Mouse (Mus musculus): ENCODE measurements at regions not wholly inside any gene's neighbourhood (a gene's known extent, or its start where the extent isn't known, plus 50 kb on each side); places are given as distances from the start of the nearest gene placed in this dataset.

DNA sequence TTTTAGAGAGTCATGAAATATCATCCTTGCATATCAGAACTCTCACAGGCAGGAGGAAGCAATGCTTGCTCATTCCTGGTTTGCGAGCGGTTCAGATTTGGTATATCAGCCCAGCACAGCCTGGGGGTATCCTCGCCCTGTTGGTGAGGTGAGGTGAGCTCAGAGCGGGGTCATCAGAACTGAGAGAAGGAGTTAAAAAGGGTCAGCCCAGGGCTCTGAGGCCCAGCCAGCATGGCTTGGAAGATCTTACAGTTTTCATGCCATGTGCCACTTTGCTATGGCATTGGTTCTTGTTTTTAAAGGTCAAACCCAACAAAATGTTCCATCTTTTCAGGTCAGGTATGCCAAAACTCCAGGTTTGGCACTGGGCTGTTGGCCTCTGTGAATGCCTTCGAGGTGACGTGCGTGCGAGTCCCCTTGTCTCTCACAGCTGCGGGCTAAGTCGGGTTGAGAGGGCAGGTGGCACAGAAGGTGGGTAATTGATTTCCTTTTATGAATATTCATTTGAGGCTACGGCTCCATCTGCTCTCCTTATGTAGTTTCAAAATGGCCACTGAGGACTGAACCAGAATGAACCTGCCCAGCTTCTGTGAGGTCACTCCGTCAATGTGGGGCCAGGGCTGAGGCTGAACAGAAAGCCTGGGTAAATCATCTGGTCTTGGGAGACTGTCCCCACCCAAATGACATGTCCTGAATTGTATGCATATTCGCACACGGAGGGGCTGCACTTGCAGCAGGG, 86.3 kb downstream of the Hhipl2 start:
- no peak for ATAC-seq (replicated peaks; ENCODE audit: low FRiP score, low TSS enrichment, poor library complexity, severe bottlenecking)

DNA sequence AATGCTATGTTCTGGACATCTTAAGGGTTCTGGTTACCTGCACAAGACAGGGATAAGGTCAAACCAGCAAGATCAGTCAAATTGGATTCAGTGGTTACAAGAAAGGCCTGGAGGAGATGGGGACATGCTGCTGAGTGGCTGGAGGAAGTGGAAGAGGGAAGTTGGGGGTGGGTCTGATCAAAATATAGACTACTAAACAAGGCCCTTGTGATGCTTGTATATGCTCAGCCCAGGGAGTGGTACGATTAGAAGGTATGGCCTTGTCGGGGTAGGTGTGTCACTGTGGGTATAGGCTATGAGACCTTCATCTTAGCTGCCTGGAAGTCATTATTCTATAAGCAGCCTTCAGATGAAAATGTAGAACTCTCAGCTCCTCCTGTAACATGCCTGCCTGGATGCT, 89.9 kb downstream of the Hhipl2 start:
- ATAC-seq (replicated peaks; ENCODE audit: low FRiP score, low TSS enrichment, poor library complexity, severe bottlenecking): no peak

DNA sequence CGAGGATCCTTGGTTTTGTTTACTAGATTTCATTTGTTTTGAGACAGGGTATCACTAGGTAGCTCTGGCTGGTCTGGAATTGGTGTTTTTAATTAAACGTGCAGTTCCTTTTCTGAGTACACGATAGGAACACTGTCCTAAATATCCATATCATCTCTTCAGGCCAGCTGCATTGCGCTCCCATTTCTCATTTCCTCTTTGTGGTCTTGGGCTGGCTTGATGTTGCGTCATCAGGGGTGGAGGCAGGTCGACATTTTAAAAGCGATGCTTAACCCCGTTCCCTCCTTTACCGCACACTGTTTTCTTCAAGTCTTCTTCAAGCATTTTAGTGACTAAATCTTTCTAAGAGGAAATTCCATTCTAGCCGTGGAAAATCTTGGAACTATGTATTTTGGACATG, 92.7 kb downstream of the Hhipl2 start:
- ATAC-seq (replicated peaks; ENCODE audit: low FRiP score, low TSS enrichment, poor library complexity, severe bottlenecking): no peak

DNA sequence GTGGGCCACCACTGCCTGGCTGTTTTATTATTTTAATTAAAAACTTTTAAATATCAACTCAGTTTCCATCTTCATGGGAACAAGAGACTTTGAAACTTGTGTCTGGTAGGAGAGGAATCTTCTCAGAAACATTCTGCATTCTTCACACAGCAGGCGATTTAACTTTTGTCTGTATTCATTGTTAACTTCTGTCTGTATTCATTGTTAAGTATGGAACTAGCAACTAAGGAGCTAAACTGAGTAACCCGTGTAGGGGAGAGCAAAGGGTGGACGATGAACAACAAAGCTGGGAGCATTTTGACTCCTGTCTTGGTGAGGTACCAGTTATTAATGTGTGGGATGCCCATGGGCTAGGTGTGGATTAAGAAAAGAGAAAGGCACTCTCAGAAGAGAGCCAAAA, 95.9 kb downstream of the Hhipl2 start:
- no peak for ATAC-seq (replicated peaks; ENCODE audit: low FRiP score, low TSS enrichment, poor library complexity, severe bottlenecking)

DNA sequence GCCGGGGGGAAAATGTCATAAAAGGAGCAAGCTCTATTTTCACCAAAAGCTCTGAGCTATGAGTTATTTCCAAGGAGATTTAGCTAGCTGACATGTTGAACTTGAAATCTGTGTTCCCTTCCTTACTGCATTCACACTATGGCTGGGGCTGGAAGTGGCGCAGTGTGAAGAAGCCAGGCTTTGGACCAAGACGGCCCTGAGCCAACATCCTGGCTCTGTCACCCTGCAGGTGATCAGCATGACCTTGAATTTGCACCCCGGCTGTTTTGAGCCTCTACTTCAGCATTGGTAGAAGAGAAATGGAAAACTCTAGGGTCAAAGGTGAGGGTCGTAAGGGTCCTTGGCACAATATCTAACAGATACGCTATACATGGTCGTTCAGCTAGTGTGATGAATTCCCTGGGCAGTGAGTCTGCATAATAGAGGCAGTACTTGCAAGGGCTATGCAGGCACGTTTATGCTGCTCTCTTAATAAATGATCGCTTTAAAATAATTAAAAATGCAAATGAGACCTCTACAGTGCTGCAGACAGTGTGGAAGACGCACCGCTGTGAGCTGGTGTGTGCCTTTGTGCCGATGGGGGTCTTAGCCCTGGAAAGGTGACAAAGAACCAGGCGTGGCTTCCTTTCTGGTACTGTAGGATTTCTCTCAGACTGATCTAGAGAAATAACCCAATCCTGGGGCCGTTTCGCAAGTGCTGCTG, 96.4 kb downstream of the Hhipl2 start:
- ATAC-seq (replicated peaks; ENCODE audit: low FRiP score, low TSS enrichment, poor library complexity, severe bottlenecking): no peak

DNA sequence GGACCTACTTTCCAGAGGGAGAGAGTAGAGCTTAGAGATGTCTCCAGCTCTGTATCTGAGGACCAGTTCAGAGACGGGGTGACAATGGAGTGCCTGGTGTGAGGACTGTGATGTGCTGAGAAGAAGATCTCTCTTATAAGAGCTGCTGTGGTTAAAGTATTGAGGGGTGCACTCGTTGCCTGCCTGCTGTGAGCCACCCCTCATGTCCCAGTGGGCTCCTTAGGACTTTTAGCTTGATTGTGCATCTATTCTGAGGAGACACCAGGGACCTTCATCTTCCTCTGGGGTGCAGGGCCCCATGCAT, 96.9 kb downstream of the Hhipl2 start:
- ATAC-seq (replicated peaks; ENCODE audit: low FRiP score, low TSS enrichment, poor library complexity, severe bottlenecking): no peak

DNA sequence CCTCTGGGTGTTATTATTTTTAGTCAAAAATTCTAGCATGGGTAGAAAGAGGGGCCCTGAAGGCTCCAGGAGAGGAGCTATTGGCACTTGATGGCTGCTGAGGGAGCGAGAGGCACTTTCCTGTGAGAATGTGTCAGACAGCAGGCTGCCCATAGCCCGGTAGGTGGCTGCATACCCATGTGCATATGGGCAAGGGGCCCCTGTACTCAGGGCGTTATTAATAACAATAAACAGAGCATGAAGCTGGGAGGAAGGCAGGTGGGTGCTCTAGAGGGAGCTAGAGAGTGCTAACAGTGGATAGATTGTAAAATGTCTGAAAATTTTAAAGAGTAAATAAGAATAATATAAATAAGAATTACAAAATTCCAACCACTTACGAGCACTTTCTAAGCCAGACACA, 98.2 kb downstream of the Hhipl2 start:
- no peak for ATAC-seq (replicated peaks; ENCODE audit: low FRiP score, low TSS enrichment, poor library complexity, severe bottlenecking)

DNA sequence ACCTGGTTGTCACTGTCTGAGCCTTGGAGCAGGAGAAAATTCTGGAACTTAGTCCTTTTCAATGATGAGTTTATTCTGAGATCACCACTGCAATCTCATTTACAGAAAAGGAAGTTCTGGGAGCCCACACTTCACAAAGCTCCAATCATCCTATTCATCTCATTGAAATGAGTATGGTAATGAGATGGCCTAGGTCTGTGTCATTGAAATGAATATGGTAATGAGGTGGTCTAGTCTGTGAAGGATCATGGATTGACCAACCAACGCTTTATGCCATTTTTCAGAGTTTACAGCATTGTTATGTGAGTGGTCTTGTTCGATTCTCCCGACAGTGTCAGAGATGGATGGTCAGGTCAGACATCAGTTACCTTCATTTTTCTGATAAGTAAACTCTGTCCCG, 99.2 kb downstream of the Hhipl2 start:
- ATAC-seq (replicated peaks; ENCODE audit: low FRiP score, low TSS enrichment, poor library complexity, severe bottlenecking): no peak

DNA sequence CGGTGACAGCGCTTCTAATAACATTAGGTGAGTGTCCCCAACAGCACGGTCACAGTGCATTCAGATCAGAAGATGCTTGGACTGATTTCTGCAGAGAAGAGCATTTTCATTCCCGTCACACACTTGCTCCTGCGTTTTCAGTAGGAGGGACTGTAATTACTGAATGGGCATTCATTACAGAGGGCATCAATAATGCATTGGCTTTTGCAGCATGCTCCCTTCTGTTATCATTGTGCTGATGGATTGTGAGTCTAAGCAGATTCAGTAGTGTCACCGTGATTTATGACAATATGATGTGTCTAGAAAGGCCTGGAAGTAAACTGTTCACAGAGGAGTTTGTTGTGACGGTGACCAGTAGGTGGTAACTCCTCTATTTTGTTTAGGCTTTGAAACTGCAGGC, 103.6 kb downstream of the Hhipl2 start:
- no peak for ATAC-seq (replicated peaks; ENCODE audit: low FRiP score, low TSS enrichment, poor library complexity, severe bottlenecking)

DNA sequence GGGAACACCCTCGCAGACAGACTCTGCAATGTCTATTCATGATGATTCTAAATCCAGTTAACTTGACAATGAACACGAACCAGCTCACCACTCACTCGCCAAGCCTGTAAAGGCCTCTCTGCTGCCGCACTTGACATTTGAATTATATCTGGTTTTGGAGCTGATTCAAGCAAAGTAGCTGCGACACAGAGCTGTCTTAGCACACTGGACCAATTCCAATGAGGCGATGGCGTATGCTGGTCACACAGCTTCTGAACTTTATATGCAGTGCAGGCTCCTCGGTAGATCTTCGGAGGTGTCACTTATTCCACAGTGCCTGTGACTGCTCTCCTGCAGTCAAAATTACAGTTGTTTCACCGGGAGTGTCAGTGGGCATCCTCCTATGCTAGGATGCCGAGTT, 115.4 kb downstream of the Hhipl2 start:
- no peak for ATAC-seq (replicated peaks; ENCODE audit: low FRiP score, low TSS enrichment, poor library complexity, severe bottlenecking)

DNA sequence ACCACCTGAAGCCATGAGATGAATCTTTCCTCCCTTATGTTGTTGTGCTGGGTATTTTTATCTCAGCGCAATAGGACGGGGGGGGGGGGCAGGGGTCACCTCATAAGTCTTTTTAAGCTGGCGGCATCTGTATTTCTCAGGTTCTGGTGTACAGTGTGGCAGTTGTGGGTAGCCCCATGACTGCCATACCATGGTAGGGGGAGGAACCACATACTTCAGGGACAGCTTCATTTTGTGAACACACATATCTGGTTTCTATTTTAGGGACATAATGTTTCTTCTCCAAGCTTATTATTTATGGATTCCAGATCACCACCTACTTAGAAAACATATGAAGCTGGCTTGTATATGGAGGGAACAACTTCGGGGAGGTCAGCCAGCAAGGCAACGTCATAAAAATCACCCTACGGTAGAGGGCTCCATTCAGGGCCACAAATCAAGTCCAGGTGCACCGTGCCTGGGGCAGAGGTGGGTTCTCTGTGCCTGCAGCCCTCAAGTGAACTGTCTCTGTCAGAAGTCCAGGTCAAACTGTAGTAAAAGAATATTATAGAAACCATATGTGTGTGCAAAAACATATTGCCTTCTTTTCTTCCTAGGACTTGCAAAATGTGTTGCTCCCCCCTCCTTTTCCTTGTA, 130.9 kb downstream of the Hhipl2 start:
- no peak for ATAC-seq (replicated peaks; ENCODE audit: low FRiP score, low TSS enrichment, poor library complexity, severe bottlenecking)

DNA sequence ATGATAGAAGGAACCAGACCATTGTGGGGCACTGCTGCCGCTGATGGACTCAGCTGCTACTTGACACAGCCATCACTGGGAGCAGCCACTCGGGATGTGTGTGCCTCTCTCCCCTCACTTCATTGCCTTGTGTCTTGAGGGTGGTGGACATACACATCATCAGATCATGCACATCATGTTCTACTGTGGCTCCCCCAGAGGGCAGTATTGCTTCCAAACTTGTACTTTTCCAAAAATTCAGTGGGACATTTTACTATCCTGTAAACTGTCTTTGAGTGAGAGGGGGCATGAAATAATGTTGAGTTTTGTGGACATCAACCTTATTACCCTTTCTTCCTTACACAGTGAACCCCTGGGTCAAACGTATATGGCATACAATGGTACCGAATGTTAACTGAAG, 134.6 kb downstream of the Hhipl2 start:
- no peak for ATAC-seq (replicated peaks; ENCODE audit: low FRiP score, low TSS enrichment, poor library complexity, severe bottlenecking)

DNA sequence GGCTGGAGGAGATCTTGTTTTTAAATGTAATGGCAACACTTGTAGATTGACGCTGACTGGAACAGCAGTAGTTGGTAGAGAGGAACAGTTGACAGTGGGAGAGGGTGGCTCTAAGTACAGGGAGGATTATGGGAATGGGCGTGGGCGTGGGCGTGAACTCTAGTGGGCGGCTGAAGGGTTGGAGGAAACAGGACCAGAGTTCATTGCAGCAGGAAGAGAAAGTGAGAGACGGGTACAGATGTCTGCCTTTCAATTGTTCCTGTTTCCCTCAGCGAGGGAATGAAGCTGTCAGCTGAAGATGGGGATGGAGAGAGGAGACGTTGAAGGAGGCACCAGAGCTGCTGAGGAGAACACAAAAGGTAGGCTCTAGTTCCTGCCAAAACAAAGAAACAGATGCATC, 135.2 kb downstream of the Hhipl2 start:
- no peak for ATAC-seq (replicated peaks; ENCODE audit: low FRiP score, low TSS enrichment, poor library complexity, severe bottlenecking)

DNA sequence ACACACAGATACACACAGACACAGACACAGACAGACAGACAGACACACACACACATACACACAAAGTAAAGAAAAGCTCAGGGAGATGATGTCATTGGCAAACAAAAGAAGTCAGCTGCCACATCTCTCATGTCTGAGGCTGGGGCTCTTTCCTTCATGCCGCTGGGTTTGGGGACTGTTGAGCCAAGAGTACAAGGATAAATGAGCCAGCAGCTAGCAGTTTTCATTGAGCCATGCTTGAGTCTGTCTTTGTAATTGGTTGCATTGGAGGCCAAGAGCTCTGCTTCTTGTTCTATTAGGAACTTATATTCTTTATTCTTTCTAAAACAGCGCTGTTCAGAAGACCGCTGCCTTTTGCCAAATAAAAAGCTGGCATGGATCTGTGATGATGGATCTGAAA, 144.8 kb downstream of the Hhipl2 start:
- no peak for ATAC-seq (replicated peaks; ENCODE audit: low FRiP score, low TSS enrichment, poor library complexity, severe bottlenecking)

DNA sequence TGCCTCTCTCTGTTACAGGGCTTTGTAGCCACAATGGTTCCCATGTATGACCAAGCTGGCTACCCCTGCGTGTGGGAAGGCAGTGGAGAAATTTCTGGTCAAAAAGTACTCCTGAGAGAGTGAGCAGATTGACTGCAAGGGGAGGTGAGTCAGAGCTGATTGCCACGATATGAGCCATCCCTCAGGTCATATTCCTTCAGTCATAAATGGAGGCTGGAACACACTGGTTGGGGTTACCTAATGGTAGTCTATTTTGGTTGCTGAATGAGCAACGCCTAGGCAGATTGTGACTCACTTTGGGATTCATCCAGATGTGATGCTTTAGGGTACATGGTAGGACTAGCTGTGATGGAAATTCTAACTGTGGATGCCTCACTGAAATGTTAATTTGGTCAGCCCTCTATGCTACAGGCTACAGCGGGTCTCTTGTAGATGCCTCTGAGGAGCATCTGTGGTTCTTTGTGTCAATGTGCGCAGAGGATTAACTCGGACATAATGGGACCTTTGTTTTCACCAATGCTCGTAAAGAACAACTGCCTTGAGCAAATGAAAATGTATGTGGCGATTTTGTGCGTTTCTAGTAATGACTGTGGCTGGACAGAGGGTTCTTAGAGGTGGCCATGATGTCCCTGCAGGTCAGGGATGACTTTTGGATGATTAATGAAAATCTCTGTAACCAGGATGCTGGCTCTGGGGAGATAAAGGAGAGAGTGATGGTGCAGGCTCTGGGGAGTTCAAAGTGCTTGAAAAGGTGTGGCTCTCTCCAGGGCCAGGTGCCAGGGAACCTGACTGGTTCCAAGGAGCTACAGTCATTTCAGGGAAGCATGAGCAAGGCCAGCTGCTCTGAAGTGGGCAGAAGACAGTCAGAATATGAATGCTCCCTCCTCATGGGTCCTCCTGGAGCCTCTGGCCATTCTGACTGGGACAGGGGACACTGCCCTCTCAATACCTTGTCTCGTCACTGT, 155.9 kb downstream of the Hhipl2 start:
- ATAC-seq (replicated peaks; ENCODE audit: low FRiP score, low TSS enrichment, poor library complexity, severe bottlenecking): no peak

DNA sequence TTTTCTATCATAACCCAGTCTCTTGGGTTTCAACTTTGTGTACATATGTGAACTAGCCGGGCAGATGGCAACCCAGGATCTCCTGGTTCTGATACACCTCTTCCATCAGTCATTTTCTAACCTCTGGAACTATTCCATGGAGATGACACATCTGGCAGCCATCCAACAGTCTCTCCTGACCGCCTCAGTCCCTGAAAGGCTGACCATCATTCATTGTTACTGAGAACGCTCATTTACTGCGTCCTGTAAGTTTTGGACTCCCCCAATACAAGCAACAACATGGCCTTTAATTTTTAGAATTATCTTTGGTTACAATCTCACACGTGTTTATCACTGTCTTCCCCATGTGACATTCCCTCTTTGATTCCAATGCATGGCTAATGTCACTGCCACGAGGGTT, 166.8 kb downstream of the Hhipl2 start:
- no peak for ATAC-seq (replicated peaks; ENCODE audit: low FRiP score, low TSS enrichment, poor library complexity, severe bottlenecking)

DNA sequence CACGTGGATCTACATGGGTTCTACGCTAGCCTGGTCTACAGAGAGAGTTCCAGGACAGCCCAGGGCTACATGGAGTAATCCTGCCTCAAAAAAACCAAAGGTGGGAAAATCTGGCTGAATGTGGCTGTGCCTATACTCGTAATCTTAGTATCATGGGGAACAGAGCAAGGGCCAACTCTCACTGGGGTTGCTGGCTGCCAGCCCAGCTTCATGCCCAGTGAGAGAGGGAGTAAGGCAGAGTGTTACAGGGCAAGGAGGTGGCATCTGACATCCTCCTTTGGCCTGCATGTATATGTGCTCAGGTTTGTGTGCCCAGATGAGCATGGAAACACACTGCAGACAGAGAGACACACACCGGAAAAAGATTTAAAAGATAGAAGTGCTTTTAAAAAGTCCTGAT, 168.4 kb downstream of the Hhipl2 start:
- ATAC-seq (replicated peaks; ENCODE audit: low FRiP score, low TSS enrichment, poor library complexity, severe bottlenecking): no peak

DNA sequence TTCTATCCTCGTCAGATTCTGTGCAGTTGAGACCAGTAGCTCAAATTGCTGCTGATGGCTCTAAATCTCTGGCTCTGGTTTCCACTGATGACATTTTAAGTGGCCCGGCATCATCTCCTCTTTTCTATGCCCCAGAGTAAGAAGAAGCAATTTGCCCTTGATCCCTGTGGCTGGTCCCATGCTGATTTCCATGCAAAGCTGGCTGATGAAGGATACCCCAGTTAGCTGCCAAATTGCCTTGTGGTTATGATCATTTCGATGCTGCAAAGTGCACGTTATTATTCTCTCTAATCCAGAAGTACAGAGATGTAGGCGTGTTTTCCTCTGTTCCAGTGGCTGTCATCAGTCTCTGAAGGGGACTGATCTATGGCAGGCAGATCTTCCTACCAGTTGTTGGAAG, 177.3 kb downstream of the Hhipl2 start:
- no peak for ATAC-seq (replicated peaks; ENCODE audit: low FRiP score, low TSS enrichment, poor library complexity, severe bottlenecking)

DNA sequence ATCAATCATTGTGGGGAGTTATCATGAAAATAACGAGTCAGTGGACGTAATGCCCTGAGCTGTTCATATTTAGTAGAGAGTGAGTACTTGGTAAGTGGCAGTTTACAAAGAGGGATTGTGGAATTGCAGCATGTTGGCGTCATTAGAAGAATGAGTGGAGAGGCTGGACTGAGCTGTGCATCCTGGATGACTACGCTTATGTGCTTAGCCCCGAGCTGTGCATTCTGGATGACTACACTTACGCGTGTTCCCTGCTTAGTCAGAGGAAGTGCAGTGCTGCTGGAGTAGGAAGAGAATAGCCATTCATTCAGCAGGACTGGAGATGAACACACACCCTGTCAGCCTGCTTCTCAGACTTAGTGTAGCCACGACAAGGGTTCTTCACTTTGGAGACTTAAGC, 182.5 kb downstream of the Hhipl2 start:
- ATAC-seq (replicated peaks; ENCODE audit: low FRiP score, low TSS enrichment, poor library complexity, severe bottlenecking): no peak

All from megakaryocyte-erythroid progenitor cell, adult 5-6 weeks (primary cell).